Mouse (Mus musculus): ENCODE measurements around the gene S1pr5.

DNA sequence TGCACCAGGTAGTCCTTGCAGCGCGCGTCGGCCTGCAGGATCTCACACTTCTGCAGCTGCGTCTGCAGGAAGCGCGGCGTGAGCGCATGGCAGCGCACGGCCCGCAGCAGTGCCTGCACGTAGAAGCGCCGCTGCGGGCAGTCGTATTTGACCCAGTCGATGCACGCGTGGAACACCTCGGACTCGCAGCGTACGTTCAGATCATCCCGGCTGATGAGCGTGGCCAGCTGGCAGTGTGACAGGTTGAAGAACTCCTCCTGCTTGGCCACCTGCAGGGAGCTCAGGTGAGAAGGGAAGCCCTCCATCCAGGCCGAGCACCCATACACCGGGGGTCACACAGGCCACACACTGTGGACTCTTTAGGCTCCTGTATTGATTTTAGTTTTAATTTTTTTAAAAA is 14.4 kb downstream of the S1pr5 start:
- TF ChIP-seq POLR2A (IDR thresholded peaks at IDR 0.05; ENCODE audit: low read depth, low read length) (no peak), CTCF (IDR thresholded peaks at IDR 0.05; ENCODE audit: extremely low read depth, insufficient read length, insufficient replicate concordance, low read depth, low read length) (no peak)

Measured in small intestine, adult 2 months (tissue).